Mouse (Mus musculus): Measurements from ENCODE around the gene Gm20388. TPM values are rescaled to one million over a fixed set of nuclear protein-coding genes. Genes with fewer than 3 reads are reported as not detected.

Gm20388 gene
- polyA plus RNA-seq, 1 experiment from 2014 or later = not detected

- peaks cover 63% of the 10 kb centered on the region for H3K27me3 ChIP-seq (replicated peaks)
- ATAC-seq (ENCODE audit: extremely low read depth, insufficient number of reproducible peaks, low FRiP score, low TSS enrichment) = no peak
- no peaks in the 10 kb centered on the region for H3K36me3 ChIP-seq
- H3K27ac ChIP-seq (replicated peaks) = no peak overlapping the region
- 29% methylated on average over 13 of the region's 13 CpGs for WGBS
- peaks cover 34% of the 10 kb centered on the region for H3K4me1 ChIP-seq
- 0 out of 2 replicates have a peak overlapping the region, but pooled peaks have one; percentile 16 for H3K9ac ChIP-seq
- H3K4me2 ChIP-seq = 0 out of 2 replicates have a peak overlapping the region, but pooled peaks have one; percentile 2
- H3K9me3 ChIP-seq = no peaks in the 10 kb centered on the region
- no peak overlapping the region for H3K4me3 ChIP-seq
Measured at GRCm38 (mm10) chr8:122700628-122701027, 2790.0 kb downstream of the Gm20388 start.

DNA sequence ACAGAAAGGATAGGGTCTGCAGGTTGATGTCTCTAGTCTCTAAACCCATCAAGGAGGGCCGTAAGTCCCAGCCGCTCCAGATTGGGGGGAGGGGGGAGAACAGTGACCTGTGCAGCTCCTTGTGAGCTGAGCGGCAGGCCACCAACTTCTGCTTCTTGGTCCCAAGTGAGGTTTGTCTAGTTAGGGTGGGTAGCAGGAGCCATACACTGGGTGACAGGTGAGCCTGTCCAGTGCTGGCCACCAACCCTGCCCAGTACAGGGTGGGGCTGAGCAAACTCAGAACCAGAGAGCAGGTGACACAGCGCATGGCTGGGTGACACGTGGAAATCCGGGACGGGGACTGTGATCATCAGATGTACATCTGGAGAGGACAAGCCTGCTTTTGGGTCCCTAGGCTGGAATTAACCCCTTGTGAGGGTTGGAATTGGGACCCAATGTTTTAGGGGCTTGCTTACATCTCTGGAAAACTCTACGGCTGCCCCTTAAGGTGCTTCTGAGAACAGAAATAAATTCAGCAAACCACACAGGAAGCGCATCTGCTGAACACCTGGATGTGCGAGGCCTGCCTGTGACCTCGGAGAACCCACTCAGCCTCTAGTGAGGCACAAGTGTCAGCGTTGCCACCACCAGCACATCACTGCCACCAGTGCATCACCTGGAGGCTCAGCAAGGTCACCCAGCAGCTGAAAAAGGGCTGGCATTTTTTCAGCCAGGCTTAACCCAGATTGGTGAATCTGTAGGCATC is 2791.0 kb downstream of the Gm20388 start:
- Histone ChIP-seq H3K9ac (no peak overlapping the region), H3K4me3 (no peak overlapping the region), H3K27me3 (replicated peaks) (peaks cover 64% of the 10 kb centered on the region), H3K4me2 (no peak overlapping the region), H3K4me1 (peaks cover 40% of the 10 kb centered on the region), H3K27ac (replicated peaks) (no peak overlapping the region), H3K36me3 (no peaks in the 10 kb centered on the region), H3K9me3 (no peaks in the 10 kb centered on the region)
- no peak for ATAC-seq (ENCODE audit: extremely low read depth, insufficient number of reproducible peaks, low FRiP score, low TSS enrichment)
- WGBS = 79% methylated on average over 12 of the region's 12 CpGs

DNA sequence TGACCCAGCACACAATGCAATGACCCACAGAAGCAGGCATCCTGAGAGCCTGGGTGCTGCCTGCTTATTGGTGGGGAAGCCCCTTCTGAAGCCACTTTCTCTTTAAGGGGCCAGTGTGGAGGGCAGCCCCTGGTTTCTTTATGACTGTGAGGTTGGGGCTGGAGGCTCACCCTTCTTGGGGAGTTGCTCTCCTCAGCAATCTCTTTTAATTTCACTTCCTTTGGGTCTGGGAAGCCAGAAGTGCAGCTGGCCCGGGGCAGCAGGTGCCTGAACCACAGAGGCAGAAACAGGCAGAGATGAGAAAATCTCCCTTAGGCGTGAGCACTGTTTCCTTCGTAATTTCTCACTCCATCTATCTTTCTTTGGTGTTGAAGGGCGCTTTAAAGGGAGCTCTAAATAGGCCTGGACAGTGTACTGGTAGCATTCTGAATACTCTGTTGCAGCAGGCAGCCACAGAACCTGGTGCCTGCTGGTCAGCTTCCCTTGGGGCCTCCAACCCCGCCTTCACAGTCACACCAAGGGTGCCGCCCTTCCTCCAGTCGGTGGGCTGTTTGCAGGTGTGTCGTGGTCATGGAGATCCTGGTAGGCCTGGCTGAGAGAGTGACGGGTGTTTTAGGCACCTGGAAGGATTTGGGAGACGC is 2791.8 kb downstream of the Gm20388 start:
- Histone ChIP-seq H3K4me1 (peaks cover 40% of the 10 kb centered on the region), H3K9ac (no peak overlapping the region), H3K9me3 (no peaks in the 10 kb centered on the region), H3K36me3 (no peaks in the 10 kb centered on the region), H3K4me3 (no peak overlapping the region), H3K27me3 (replicated peaks) (peaks cover 66% of the 10 kb centered on the region), H3K27ac (replicated peaks) (no peak overlapping the region), H3K4me2 (no peak overlapping the region)
- WGBS = 40% methylated on average over 10 of the region's 10 CpGs
- no peak for ATAC-seq (ENCODE audit: extremely low read depth, insufficient number of reproducible peaks, low FRiP score, low TSS enrichment)

DNA sequence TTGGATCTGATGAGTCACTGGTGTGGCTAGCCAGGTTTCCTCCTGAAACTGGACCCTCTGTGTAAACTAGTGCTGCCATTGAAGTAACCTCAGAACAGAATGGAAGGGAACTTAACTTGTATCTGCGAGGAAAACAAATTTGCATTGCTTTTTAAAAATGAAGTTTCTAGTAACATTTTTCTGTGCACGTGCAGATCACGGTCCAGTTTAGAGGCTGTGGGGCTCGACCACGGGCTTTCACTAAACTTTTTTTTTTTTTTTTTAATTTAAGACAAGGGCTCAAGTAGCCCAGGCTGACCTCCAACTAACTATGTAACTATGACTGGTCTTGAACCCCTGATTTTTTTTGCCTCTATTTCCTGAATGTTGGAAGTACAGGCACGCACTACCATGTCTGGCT is 2792.3 kb downstream of the Gm20388 start:
- H3K4me3 ChIP-seq = no peak overlapping the region
- WGBS = 82% methylated on average over 6 of the region's 6 CpGs
- no peak overlapping the region for H3K9ac ChIP-seq
- H3K9me3 ChIP-seq = no peaks in the 10 kb centered on the region
- no peaks in the 10 kb centered on the region for H3K36me3 ChIP-seq
- no peak overlapping the region for H3K4me2 ChIP-seq
- no peak for ATAC-seq (ENCODE audit: extremely low read depth, insufficient number of reproducible peaks, low FRiP score, low TSS enrichment)
- H3K27ac ChIP-seq (replicated peaks) = no peak overlapping the region
- H3K4me1 ChIP-seq = peaks cover 40% of the 10 kb centered on the region
- H3K27me3 ChIP-seq (replicated peaks) = peaks cover 66% of the 10 kb centered on the region

- H3K27me3 ChIP-seq (replicated peaks) = peaks cover 74% of the 10 kb centered on the region
- no peak overlapping the region for H3K27ac ChIP-seq (replicated peaks)
- 84% methylated on average over 3 of the region's 3 CpGs for WGBS
- ATAC-seq (ENCODE audit: extremely low read depth, insufficient number of reproducible peaks, low FRiP score, low TSS enrichment) = no peak
- no peak overlapping the region for H3K4me2 ChIP-seq
- H3K9me3 ChIP-seq = no peaks in the 10 kb centered on the region
- H3K4me3 ChIP-seq = no peak overlapping the region
- H3K9ac ChIP-seq = no peak overlapping the region
- no peaks in the 10 kb centered on the region for H3K36me3 ChIP-seq
- peaks cover 32% of the 10 kb centered on the region for H3K4me1 ChIP-seq
Measured at GRCm38 (mm10) chr8:122704612-122705011, 2794.0 kb downstream of the Gm20388 start.

- H3K4me2 ChIP-seq = no peak overlapping the region
Measured at GRCm38 (mm10) chr8:122705901-122706561, 2795.4 kb downstream of the Gm20388 start.

DNA sequence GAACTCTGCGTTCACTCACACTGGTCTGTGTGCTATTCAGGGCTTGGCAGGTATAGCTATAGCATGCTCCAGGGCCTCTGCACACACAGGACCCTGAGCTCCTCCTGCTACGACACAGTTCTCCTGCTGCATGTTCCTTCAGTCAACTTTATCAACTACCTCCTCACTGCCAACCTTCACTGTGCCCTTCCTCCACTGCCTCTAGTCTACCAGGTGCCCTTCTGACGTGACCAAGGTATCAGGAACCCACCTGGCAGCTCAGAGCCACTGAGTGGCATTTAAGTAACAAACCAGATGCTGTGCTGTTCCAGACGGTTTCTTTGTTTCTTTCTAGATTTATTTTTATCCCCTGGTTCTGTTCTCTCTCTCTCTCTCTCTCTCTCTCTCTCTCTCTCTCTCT is 2796.5 kb downstream of the Gm20388 start:
- no peak overlapping the region for H3K9ac ChIP-seq
- no peak for ATAC-seq (ENCODE audit: extremely low read depth, insufficient number of reproducible peaks, low FRiP score, low TSS enrichment)
- H3K27me3 ChIP-seq (replicated peaks) = peaks cover 77% of the 10 kb centered on the region
- 42% methylated on average over 4 of the region's 4 CpGs for WGBS
- no peak overlapping the region for H3K4me2 ChIP-seq
- no peaks in the 10 kb centered on the region for H3K36me3 ChIP-seq
- H3K9me3 ChIP-seq = no peaks in the 10 kb centered on the region
- peaks cover 15% of the 10 kb centered on the region for H3K4me1 ChIP-seq
- H3K27ac ChIP-seq (replicated peaks) = no peak overlapping the region
- no peak overlapping the region for H3K4me3 ChIP-seq

More at GRCm38 (mm10) chr8:122705901-122706561, 2795.4 kb downstream of the Gm20388 start:
- Histone ChIP-seq H3K4me1 (peaks cover 19% of the 10 kb centered on the region), H3K4me3 (no peak overlapping the region), H3K36me3 (no peaks in the 10 kb centered on the region), H3K27me3 (replicated peaks) (peaks cover 80% of the 10 kb centered on the region), H3K9ac (no peak overlapping the region; the same call in 1 of the 2 replicates), H3K27ac (replicated peaks) (peak overlapping the region; percentile 24; the same call in 1 of the 2 replicates), H3K9me3 (no peaks in the 10 kb centered on the region)
- ATAC-seq (ENCODE audit: extremely low read depth, insufficient number of reproducible peaks, low FRiP score, low TSS enrichment) = no peak
- 56% methylated on average over 12 of the region's 12 CpGs for WGBS

GRCm38 (mm10) chr8:122709340-122710111 is 2798.9 kb downstream of the Gm20388 start:
- ATAC-seq (ENCODE audit: extremely low read depth, insufficient number of reproducible peaks, low FRiP score, low TSS enrichment) = no peak
- Histone ChIP-seq H3K27me3 (replicated peaks) (peaks cover 83% of the 10 kb centered on the region), H3K9ac (no peak overlapping the region), H3K4me1 (peaks cover 19% of the 10 kb centered on the region), H3K36me3 (no peaks in the 10 kb centered on the region), H3K4me2 (no peak overlapping the region), H3K4me3 (no peak overlapping the region), H3K27ac (replicated peaks) (no peak overlapping the region), H3K9me3 (no peaks in the 10 kb centered on the region)
- 47% methylated on average over 26 of the region's 26 CpGs for WGBS

DNA sequence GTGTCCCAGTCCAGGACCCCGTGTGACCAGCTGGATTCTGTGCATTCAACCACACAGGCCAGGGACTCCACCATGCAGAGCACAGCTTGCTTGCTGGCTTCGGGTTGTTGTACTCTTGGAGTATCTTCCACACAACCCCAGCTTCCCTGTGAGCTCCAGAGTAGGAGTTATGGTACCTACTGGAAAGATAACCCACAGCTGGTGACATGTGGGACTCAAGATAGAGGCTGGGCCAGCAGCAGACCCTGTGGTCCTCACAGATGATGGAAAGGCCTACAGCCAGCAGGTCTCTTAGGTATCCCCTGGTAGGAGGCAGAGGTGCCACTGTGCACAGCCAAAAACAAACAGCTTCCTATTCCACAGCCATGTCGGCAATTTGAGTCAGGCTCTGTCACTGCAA is 2800.8 kb downstream of the Gm20388 start:
- Histone ChIP-seq H3K9ac (peak overlapping the region; percentile 1; the same call in 1 of the 2 replicates), H3K36me3 (no peaks in the 10 kb centered on the region), H3K9me3 (no peaks in the 10 kb centered on the region), H3K4me3 (no peak overlapping the region), H3K4me1 (peaks cover 10% of the 10 kb centered on the region), H3K4me2 (no peak overlapping the region), H3K27me3 (replicated peaks) (peaks cover 93% of the 10 kb centered on the region), H3K27ac (replicated peaks) (peak overlapping the region; percentile 48)
- 47% methylated on average over 3 of the region's 3 CpGs for WGBS
- no peak for ATAC-seq (ENCODE audit: extremely low read depth, insufficient number of reproducible peaks, low FRiP score, low TSS enrichment)

DNA sequence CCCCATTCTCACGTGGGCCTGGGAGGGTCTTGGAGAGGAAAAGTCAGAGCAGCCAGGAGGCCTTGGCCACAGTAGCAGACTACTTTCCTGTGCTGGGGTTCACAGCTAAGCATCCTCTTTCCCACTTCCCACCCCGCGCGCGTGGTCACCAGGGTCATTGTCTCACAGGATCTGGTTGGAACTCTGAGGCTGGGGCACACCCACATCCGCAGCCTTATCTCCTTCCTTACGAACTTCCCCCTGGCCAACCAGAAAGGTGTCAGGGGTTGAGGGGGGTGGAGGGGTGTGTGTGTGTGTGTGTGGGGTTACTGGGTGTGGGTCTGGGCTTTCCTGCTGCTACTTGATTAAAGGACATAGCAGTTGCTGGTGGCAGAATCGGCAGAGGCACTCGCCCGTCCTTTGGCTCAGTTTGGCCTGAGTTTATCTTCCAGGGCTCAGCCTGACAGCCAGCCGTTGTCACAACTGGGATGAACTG is 2801.3 kb downstream of the Gm20388 start:
- WGBS = 32% methylated on average over 11 of the region's 11 CpGs
- H3K4me2 ChIP-seq = no peak overlapping the region
- no peaks in the 10 kb centered on the region for H3K9me3 ChIP-seq
- H3K9ac ChIP-seq = peak overlapping the region; percentile 1; the same call in 1 of the 2 replicates
- ATAC-seq (ENCODE audit: extremely low read depth, insufficient number of reproducible peaks, low FRiP score, low TSS enrichment) = peak; percentile 62
- H3K4me1 ChIP-seq = peaks cover 10% of the 10 kb centered on the region
- H3K36me3 ChIP-seq = no peaks in the 10 kb centered on the region
- peaks cover 93% of the 10 kb centered on the region for H3K27me3 ChIP-seq (replicated peaks)
- peak overlapping the region; percentile 57 for H3K27ac ChIP-seq (replicated peaks)
- no peak overlapping the region for H3K4me3 ChIP-seq

Measured in heart, embryonic 13.5 days (tissue).